12 mouse cellular contexts compared by ENCODE assay signal in genomic region chr14:47249839-47250238, GRCm38 (mm10). TPM values are rescaled to one million over a fixed set of nuclear protein-coding genes. Genes with fewer than 3 reads are reported as not detected.
A peak's percentile ranks its signal among the peaks of the same experiment; 100 is the strongest.
DNase-seq lines count a peak whose midpoint lies in the region; ATAC-seq and TF ChIP-seq lines count a peak whose summit lies in the region.
"Had no signal": no experiment of that assay in that cellular context is flagged by ENCODE, and none has a peak within 500 bp of the region (broad histone marks: within the 10 kb centered on the region; RNA-seq: fewer than 3 reads in every experiment).

No protein-coding gene starts in this region.

- peak; percentile 23 for TF ChIP-seq RAD21 in CH12.LX (IDR thresholded peaks at IDR 0.05; ENCODE audit: low read depth, low read length)

- H3K36me3 ChIP-seq in CH12.LX (replicated peaks in 1 of 2; ENCODE audit: control insufficient read depth in 1 of 2, insufficient read depth in 1 of 2, low read length in 1 of 2): peaks cover 50 to 84% of the 10 kb centered on the region in 2 experiments

- no peak overlapping the region for H3K9ac ChIP-seq in CH12.LX (ENCODE audit: insufficient read depth, low read depth)
- H3K9ac ChIP-seq: heart, embryonic 13.5 days had no signal

- no peaks in the 10 kb centered on the region for H3K4me1 ChIP-seq in CH12.LX (ENCODE audit: control insufficient read depth in 1 of 2, insufficient read depth in 2 of 2)
- no peaks in the 10 kb centered on the region for H3K4me1 ChIP-seq in cerebellum, adult 2 months (ENCODE audit: control insufficient read depth, insufficient read depth, low read length)
- H3K4me1 ChIP-seq: heart, embryonic 13.5 days had no signal

- intact Hi-C loops in left cerebral cortex, adult 2 months (cut with DNase I): no loop called here
- intact Hi-C loops in left cerebral cortex, postnatal 25 days (cut with DNase I): no loop called here
- intact Hi-C loops in heart, postnatal 14 days (cut with DNase I): loop anchor here (2.0 to 5.0 kb wide), 2 partner anchors 163 to 369 kb away; no protein-coding TSS in a partner anchor

- in situ Hi-C loops in CH12.LX (cut with MboI; ENCODE audit: low pct_ligation_motif_present, low pct_unique_long_range_greater_than_20kb, low sequenced_read_pairs) (loop anchor here (25.0 kb wide), 1 partner anchor 363 kb away; the partner anchor contains the start of gene Samd4), Patski (cut with MboI; ENCODE audit: low pct_unique_long_range_greater_than_20kb) (loop anchor here (5.0 kb wide), 1 partner anchor 153 kb away; no protein-coding TSS in a partner anchor)

- CTCF ChIA-PET in Patski (lab: Charles Lee): interaction anchor here (1.0 to 1.5 kb wide), 6 partner anchors 8 to 369 kb away, joined by 3 to 6 read pairs (median 4); no protein-coding TSS in a partner anchor

- no peak for ATAC-seq in Patski
- no peak for ATAC-seq in megakaryocyte-erythroid progenitor cell, adult 5-6 weeks (replicated peaks; ENCODE audit: low FRiP score, low TSS enrichment, poor library complexity, severe bottlenecking)
- ATAC-seq: forebrain, embryonic 16.5 days had no signal

- H3K27me3 ChIP-seq in CH12.LX (replicated peaks): no peaks in the 10 kb centered on the region
- H3K27me3 ChIP-seq in Patski: no peaks in the 10 kb centered on the region
- no peaks in the 10 kb centered on the region for H3K27me3 ChIP-seq in cerebellum, adult 2 months (ENCODE audit: control insufficient read depth, insufficient read depth, low read length)
- H3K27me3 ChIP-seq: heart, embryonic 13.5 days had no signal

- H3K27ac ChIP-seq in left cerebral cortex, adult 2 months: no peak overlapping the region
- no peak overlapping the region for H3K27ac ChIP-seq in CH12.LX (ENCODE audit: insufficient read depth, low read depth)
- H3K27ac ChIP-seq in cerebellum, adult 2 months (ENCODE audit: insufficient read depth, low read length): no peak overlapping the region
- H3K27ac ChIP-seq: heart, embryonic 13.5 days had no signal

- TF ChIP-seq POLR2A in CH12.LX (IDR thresholded peaks at IDR 0.05; ENCODE audit: low read depth, low read length): no peak
- TF ChIP-seq POLR2A in cerebellum, adult 2 months (IDR thresholded peaks at IDR 0.05; ENCODE audit: borderline replicate concordance, insufficient read depth, low read length): no peak

- POLR2A ChIA-PET in Patski (lab: Charles Lee): no interaction called here

- dilution Hi-C loops in CH12.LX (cut with MboI; ENCODE audit: extremely low pct_ligation_motif_present, extremely low pct_unique_long_range_greater_than_20kb, low sequenced_read_pairs): no loop called here

- WGBS in cerebellum, adult 2 months: 82% methylated on average over 6 of the region's 6 CpGs

- no peak for TF ChIP-seq EP300 in CH12.LX (IDR thresholded peaks at IDR 0.05; ENCODE audit: low read length)

- DNase-seq in left cerebral cortex, adult 2 months (ENCODE audit: extremely low spot score in 1 of 2, low spot score in 2 of 2): no peak
- DNase-seq in left cerebral cortex, postnatal 25 days (ENCODE audit: low spot score in 2 of 2): no peak
- DNase-seq in CH12.LX (ENCODE audit: extremely low read depth) (no peak), Patski (ENCODE audit: low read depth, low spot score) (peak; percentile 19)
- peak; percentile 2 to 17 for DNase-seq in heart, postnatal 14 days
- DNase-seq in cerebellum, adult 2 months: no peak
- DNase-seq: embryo, embryonic 11 days; kidney, adult 2 months; thymus, adult 2 months had no signal

- peak; percentile 9 for TF ChIP-seq CTCF in left cerebral cortex, adult 2 months (IDR thresholded peaks at IDR 0.05)
- TF ChIP-seq CTCF in CH12.LX (conservative IDR thresholded peaks at IDR 0.05 in 1 of 2, IDR thresholded peaks at IDR 0.05 in 1 of 2; ENCODE audit: low read depth in 2 of 2, low read length in 2 of 2) (0 out of 4 replicates have a peak, but pooled peaks of 1 of the 2 experiments have one; percentile 13), Patski (IDR thresholded peaks at IDR 0.05) (peak; percentile 65)
- no peak for TF ChIP-seq CTCF in cerebellum, adult 2 months (IDR thresholded peaks at IDR 0.05; ENCODE audit: borderline replicate concordance, insufficient read depth, low read depth, low read length)

- H3K79me2 ChIP-seq in CH12.LX (replicated peaks; ENCODE audit: control insufficient read depth, extremely low read depth, insufficient read depth, poor library complexity, severe bottlenecking): no peaks in the 10 kb centered on the region

- no peaks in the 10 kb centered on the region for H3K9me3 ChIP-seq in CH12.LX (replicated peaks; ENCODE audit: low read length)
- H3K9me3 ChIP-seq: heart, embryonic 13.5 days had no signal

- H3K4me3 ChIP-seq in left cerebral cortex, adult 2 months: no peak overlapping the region
- H3K4me3 ChIP-seq in CH12.LX (replicated peaks in 1 of 3; ENCODE audit: low read depth in 2 of 3, low read length in 2 of 3, poor library complexity in 1 of 3): no peak overlapping the region
- no peak overlapping the region for H3K4me3 ChIP-seq in cerebellum, adult 2 months (replicated peaks; ENCODE audit: insufficient read depth, low read depth, low read length)
- H3K4me3 ChIP-seq: heart, embryonic 13.5 days had no signal

- H3K4me2 ChIP-seq in CH12.LX (ENCODE audit: insufficient read depth, low read depth, poor library complexity, severe bottlenecking): no peak overlapping the region
- H3K4me2 ChIP-seq: heart, embryonic 13.5 days had no signal

TF ChIP-seq in CH12.LX, 34 proteins besides CTCF, POLR2A, EP300 and RAD21:
- TF ChIP-seq BHLHE40 (IDR thresholded peaks at IDR 0.05; ENCODE audit: low read depth, low read length) (no peak), NELFE (IDR thresholded peaks at IDR 0.05; ENCODE audit: low read depth, low read length) (no peak), IRF4 (IDR thresholded peaks at IDR 0.05; ENCODE audit: low read depth, low read length) (no peak), JUND (conservative IDR thresholded peaks at IDR 0.05; ENCODE audit: low read depth, low read length) (no peak), MYC (IDR thresholded peaks at IDR 0.05; ENCODE audit: low read depth, low read length) (no peak), HCFC1 (IDR thresholded peaks at IDR 0.05; ENCODE audit: low read depth, low read length) (no peak), CHD1 (IDR thresholded peaks at IDR 0.05; ENCODE audit: low read depth, low read length) (no peak)

RNA-seq across cellular contexts. Expression of gene Wdhd1, which starts 26.8 kb away (rescaled TPM):
- 1 to 10 TPM; 4.9 to 6.8 TPM for total RNA-seq in left cerebral cortex, adult 2 months (2021)
- 1 to 10 TPM; 4.8 to 5.6 TPM for total RNA-seq in left cerebral cortex, postnatal 25 days (2021)
- total RNA-seq in CH12.LX (2012; rRNA removed) (37.1 and 46.3 TPM in 2 replicates), CH12.LX (2014; rRNA removed) (61.4 and 63.2 TPM in 2 replicates)
- polyA plus RNA-seq in CH12.LX (2012; ENCODE audit: insufficient read length, low read depth) (81.0 and 92.8 TPM in 2 replicates), Patski (2021) (10.6 TPM)
- 1 to 10 TPM; 1.5 to 2.0 TPM for total RNA-seq in heart, postnatal 14 days (2021)
- total RNA-seq in megakaryocyte-erythroid progenitor cell, adult 5-6 weeks (2014; fragmentation: Nextera tagmentation): 89.1 and 89.8 TPM in 2 replicates
- 121 and 169 TPM in 2 replicates for total RNA-seq in megakaryocyte-erythroid progenitor cell, adult 5-6 weeks (2017)
- 6.8 and 7.9 TPM in 2 replicates for polyA plus RNA-seq in cerebellum, adult 2 months (2012; rRNA removed)

RNA-seq across cellular contexts. Expression of gene Socs4, which starts 26.9 kb away (rescaled TPM):
- total RNA-seq in left cerebral cortex, adult 2 months (2021): 10 to 100 TPM; 11.7 to 14.6 TPM
- 10 to 100 TPM; 11.0 to 11.2 TPM for total RNA-seq in left cerebral cortex, postnatal 25 days (2021)
- total RNA-seq in CH12.LX (2012; rRNA removed): 7.0 and 7.3 TPM in 2 replicates
- 12.7 and 13.2 TPM in 2 replicates for total RNA-seq in CH12.LX (2014; rRNA removed)
- 20.7 and 25.1 TPM in 2 replicates for polyA plus RNA-seq in CH12.LX (2012; ENCODE audit: insufficient read length, low read depth)
- polyA plus RNA-seq in Patski (2021): 14.5 TPM
- 10 to 100 TPM; 16.3 to 20.0 TPM for total RNA-seq in heart, postnatal 14 days (2021)
- total RNA-seq in megakaryocyte-erythroid progenitor cell, adult 5-6 weeks (2014; fragmentation: Nextera tagmentation): 26.8 and 39.5 TPM in 2 replicates
- 20.5 and 25.6 TPM in 2 replicates for total RNA-seq in megakaryocyte-erythroid progenitor cell, adult 5-6 weeks (2017)
- polyA plus RNA-seq in cerebellum, adult 2 months (2012; rRNA removed): 5.9 and 6.1 TPM in 2 replicates

RNA-seq across cellular contexts. Expression of gene Mapk1ip1l, which starts 48.2 kb away (rescaled TPM):
- 10 to 100 TPM; 46.7 to 51.9 TPM for total RNA-seq in left cerebral cortex, adult 2 months (2021)
- total RNA-seq in left cerebral cortex, postnatal 25 days (2021): 10 to 100 TPM; 53.0 to 55.6 TPM
- total RNA-seq in CH12.LX (2012; rRNA removed) (36.6 and 43.0 TPM in 2 replicates), CH12.LX (2014; rRNA removed) (46.7 and 51.5 TPM in 2 replicates)
- polyA plus RNA-seq in CH12.LX (2012; ENCODE audit: insufficient read length, low read depth) (66.6 and 80.9 TPM in 2 replicates), Patski (2021) (51.6 TPM)
- total RNA-seq in heart, postnatal 14 days (2021): 10 to 100 TPM; 36.9 to 40.7 TPM
- 82.4 and 115 TPM in 2 replicates for total RNA-seq in megakaryocyte-erythroid progenitor cell, adult 5-6 weeks (2014; fragmentation: Nextera tagmentation)
- total RNA-seq in megakaryocyte-erythroid progenitor cell, adult 5-6 weeks (2017): 46.1 and 59.3 TPM in 2 replicates
- 23.0 and 23.4 TPM in 2 replicates for polyA plus RNA-seq in cerebellum, adult 2 months (2012; rRNA removed)

Comparison
In these comparisons a context has a peak if more than half of its experiments do, and no peak if none do; other contexts are left out.
1. DNase-seq: peak in Patski (single experiment) and heart, postnatal 14 days (2 of 2); none in left cerebral cortex, adult 2 months (0 of 2), left cerebral cortex, postnatal 25 days (0 of 2), CH12.LX (single experiment) and cerebellum, adult 2 months (0 of 2).
2. RNA of gene Wdhd1, which starts 26.8 kb away (total RNA-seq): 89.1 to 169 TPM in megakaryocyte-erythroid progenitor cell, adult 5-6 weeks and 37.1 to 63.2 TPM in CH12.LX; 4.9 to 6.8 TPM in left cerebral cortex, adult 2 months, 4.8 to 5.6 TPM in left cerebral cortex, postnatal 25 days and 1.5 to 2.0 TPM in heart, postnatal 14 days; every median in the first group is over 4 times any median in the second.